Mouse (Mus musculus): ENCODE measurements around the gene Bank1.

- TF ChIP-seq CTCF (IDR thresholded peaks at IDR 0.05) = no peak
- no peak for TF ChIP-seq EP300 (IDR thresholded peaks at IDR 0.05)
Observed at GRCm38 (mm10) chr3:136306564-136307158, 19.2 kb downstream of the Bank1 start.

All from lung, postnatal 0 days (tissue).